Mouse (Mus musculus): ENCODE results near the gene Fgfr2. TPM values are rescaled to one million over a fixed set of nuclear protein-coding genes. Genes with fewer than 3 reads are reported as not detected.

Gene Fgfr2
- polyA plus RNA-seq, 1 experiment from 2014 or later = 11.2 TPM

DNA sequence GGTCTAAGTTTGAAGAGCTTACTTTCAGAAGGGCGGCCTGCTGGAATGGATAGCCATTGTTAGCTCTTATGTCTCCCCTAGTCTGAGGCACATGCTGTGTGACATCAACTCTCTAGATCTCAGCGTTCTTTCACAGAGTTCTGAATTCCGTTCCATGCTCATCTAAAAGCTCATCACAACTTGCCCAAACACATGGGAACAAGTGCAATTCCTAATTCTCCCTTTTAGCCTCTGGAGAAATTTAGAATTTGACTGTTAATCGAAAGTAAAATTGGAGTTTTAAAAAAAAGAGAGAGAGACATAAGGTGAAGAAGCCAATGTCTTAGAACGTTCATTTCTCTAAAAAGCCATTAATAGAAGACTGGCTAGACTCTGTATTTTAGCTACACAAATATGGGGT lies 1793.7 kb downstream of the Fgfr2 start, which contains the start of gene Fam24b:
TSS of gene Fam24b (minus strand) at position 101 of the 400 bp plus-strand sequence.
- Histone ChIP-seq H3K27ac (ENCODE audit: low read depth) (no peak within 1 kb of the TSS), H3K9me3 (ENCODE audit: low read length) (no peaks in the 10 kb centered on the region), H3K4me1 (ENCODE audit: insufficient read depth) (no peaks in the 10 kb centered on the region), H3K27me3 (ENCODE audit: insufficient read depth, low read length) (no peaks in the 10 kb centered on the region), H3K9ac (replicated peaks) (no peak within 1 kb of the TSS), H3K4me2 (ENCODE audit: low read depth, low read length) (no peak within 1 kb of the TSS), H3K4me3 (ENCODE audit: low read depth, low read length) (no peak within 1 kb of the TSS), H3K36me3 (replicated peaks; ENCODE audit: insufficient read depth, low read length) (no peaks in the 10 kb centered on the region)
- DNase-seq (no peak), ATAC-seq (no peak)
- TF ChIP-seq CTCF (IDR thresholded peaks at IDR 0.05; ENCODE audit: low read depth) (no peak), EP300 (IDR thresholded peaks at IDR 0.05; ENCODE audit: low read depth) (no peak)
- 74% methylated on average over 5 of the region's 5 CpGs for whole genome bisulfite sequencing (ENCODE audit: insufficient replicate concordance)

GRCm38 (mm10) chr7:131327054-131327453 lies 1796.1 kb downstream of the Fgfr2 start:
- ATAC-seq (no peak), DNase-seq (no peak)
- Histone ChIP-seq H3K36me3 (replicated peaks; ENCODE audit: insufficient read depth, low read length) (no peaks in the 10 kb centered on the region), H3K4me1 (ENCODE audit: insufficient read depth) (no peaks in the 10 kb centered on the region), H3K9ac (replicated peaks) (no peak overlapping the region), H3K4me3 (ENCODE audit: low read depth, low read length) (no peak overlapping the region), H3K9me3 (ENCODE audit: low read length) (no peaks in the 10 kb centered on the region), H3K27ac (ENCODE audit: low read depth) (no peak overlapping the region), H3K4me2 (ENCODE audit: low read depth, low read length) (no peak overlapping the region), H3K27me3 (ENCODE audit: insufficient read depth, low read length) (no peaks in the 10 kb centered on the region)
- 82% methylated on average over 5 of the region's 5 CpGs for WGBS (ENCODE audit: insufficient replicate concordance)
- TF ChIP-seq CTCF (IDR thresholded peaks at IDR 0.05; ENCODE audit: low read depth) (0 out of 2 replicates have a peak, but pooled peaks have one; percentile 14), EP300 (IDR thresholded peaks at IDR 0.05; ENCODE audit: low read depth) (no peak)

GRCm38 (mm10) chr7:131322192-131322591 lies 1801.0 kb downstream of the Fgfr2 start, which contains the start of gene Cuzd1:
Gene Cuzd1, minus strand, starts transcription at chr7:131322292.
- Histone ChIP-seq H3K27ac (ENCODE audit: low read depth) (no peak within 1 kb of the TSS), H3K27me3 (ENCODE audit: insufficient read depth, low read length) (no peaks in the 10 kb centered on the region), H3K4me2 (ENCODE audit: low read depth, low read length) (no peak within 1 kb of the TSS), H3K4me1 (ENCODE audit: insufficient read depth) (no peaks in the 10 kb centered on the region), H3K36me3 (replicated peaks; ENCODE audit: insufficient read depth, low read length) (no peaks in the 10 kb centered on the region), H3K9me3 (ENCODE audit: low read length) (no peaks in the 10 kb centered on the region), H3K4me3 (ENCODE audit: low read depth, low read length) (no peak within 1 kb of the TSS), H3K9ac (replicated peaks) (no peak within 1 kb of the TSS)
- no peak for DNase-seq
- TF ChIP-seq EP300 (IDR thresholded peaks at IDR 0.05; ENCODE audit: low read depth) = no peak
- TF ChIP-seq CTCF (IDR thresholded peaks at IDR 0.05; ENCODE audit: low read depth) = no peak
- no peak for ATAC-seq
- WGBS (ENCODE audit: insufficient replicate concordance) = 65% methylated on average over 2 of the region's 2 CpGs

DNA sequence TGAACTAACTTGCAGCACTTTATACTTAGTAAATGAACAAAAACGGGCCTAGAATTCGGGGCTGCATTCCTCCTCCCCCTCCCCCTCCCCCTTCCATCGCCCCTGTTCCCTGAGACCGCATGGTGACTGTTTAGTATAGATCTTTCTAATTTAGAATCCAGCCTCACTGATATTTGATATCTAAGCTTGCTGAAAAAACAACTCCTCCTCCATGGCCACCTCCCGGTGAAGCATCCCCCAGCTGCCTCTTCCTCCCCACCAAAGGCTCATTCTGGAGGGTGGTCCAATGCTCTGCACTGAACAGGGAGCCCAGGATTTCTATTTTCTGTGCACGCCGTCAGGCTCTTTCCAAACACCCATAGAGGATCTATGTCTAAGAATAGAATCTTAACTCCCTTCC lies 1804.8 kb downstream of the Fgfr2 start:
- H3K36me3 ChIP-seq (replicated peaks; ENCODE audit: insufficient read depth, low read length) = no peaks in the 10 kb centered on the region
- no peaks in the 10 kb centered on the region for H3K27me3 ChIP-seq (ENCODE audit: insufficient read depth, low read length)
- H3K4me3 ChIP-seq (ENCODE audit: low read depth, low read length) = no peak overlapping the region
- WGBS (ENCODE audit: insufficient replicate concordance) = 78% methylated on average over 5 of the region's 7 CpGs
- H3K27ac ChIP-seq (ENCODE audit: low read depth) = no peak overlapping the region
- H3K9ac ChIP-seq (replicated peaks) = no peak overlapping the region
- no peak for DNase-seq
- no peaks in the 10 kb centered on the region for H3K9me3 ChIP-seq (ENCODE audit: low read length)
- no peak for ATAC-seq
- no peak for TF ChIP-seq CTCF (IDR thresholded peaks at IDR 0.05; ENCODE audit: low read depth)
- TF ChIP-seq EP300 (IDR thresholded peaks at IDR 0.05; ENCODE audit: low read depth) = no peak
- no peaks in the 10 kb centered on the region for H3K4me1 ChIP-seq (ENCODE audit: insufficient read depth)
- no peak overlapping the region for H3K4me2 ChIP-seq (ENCODE audit: low read depth, low read length)

DNA sequence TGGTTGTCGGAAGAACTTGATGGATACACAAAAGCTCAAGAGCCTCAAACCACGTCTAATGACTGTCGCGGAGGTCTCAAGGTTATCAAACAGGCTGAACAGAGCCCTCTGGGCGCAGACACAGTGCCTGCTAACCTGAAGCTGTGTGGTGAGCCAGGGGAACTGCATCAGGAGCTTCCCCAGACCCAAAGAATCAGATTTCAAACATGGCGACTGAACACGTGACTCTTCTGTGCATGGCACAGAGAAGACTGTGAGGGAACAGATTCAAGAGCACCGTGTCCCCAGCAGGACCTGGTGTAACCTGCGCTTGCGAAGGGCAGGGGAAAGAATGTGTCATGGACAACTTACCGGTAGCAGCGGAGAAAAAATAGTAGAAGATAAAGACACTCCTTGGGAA lies 1805.6 kb downstream of the Fgfr2 start:
- TF ChIP-seq EP300 (IDR thresholded peaks at IDR 0.05; ENCODE audit: low read depth) (no peak), CTCF (IDR thresholded peaks at IDR 0.05; ENCODE audit: low read depth) (no peak)
- Histone ChIP-seq H3K27ac (ENCODE audit: low read depth) (no peak overlapping the region), H3K4me3 (ENCODE audit: low read depth, low read length) (no peak overlapping the region), H3K9ac (replicated peaks) (no peak overlapping the region), H3K9me3 (ENCODE audit: low read length) (no peaks in the 10 kb centered on the region), H3K27me3 (ENCODE audit: insufficient read depth, low read length) (no peaks in the 10 kb centered on the region), H3K4me1 (ENCODE audit: insufficient read depth) (no peaks in the 10 kb centered on the region), H3K36me3 (replicated peaks; ENCODE audit: insufficient read depth, low read length) (no peaks in the 10 kb centered on the region), H3K4me2 (ENCODE audit: low read depth, low read length) (no peak overlapping the region)
- ATAC-seq = no peak
- WGBS (ENCODE audit: insufficient replicate concordance) = 60% methylated on average over 12 of the region's 12 CpGs
- no peak for DNase-seq

DNA sequence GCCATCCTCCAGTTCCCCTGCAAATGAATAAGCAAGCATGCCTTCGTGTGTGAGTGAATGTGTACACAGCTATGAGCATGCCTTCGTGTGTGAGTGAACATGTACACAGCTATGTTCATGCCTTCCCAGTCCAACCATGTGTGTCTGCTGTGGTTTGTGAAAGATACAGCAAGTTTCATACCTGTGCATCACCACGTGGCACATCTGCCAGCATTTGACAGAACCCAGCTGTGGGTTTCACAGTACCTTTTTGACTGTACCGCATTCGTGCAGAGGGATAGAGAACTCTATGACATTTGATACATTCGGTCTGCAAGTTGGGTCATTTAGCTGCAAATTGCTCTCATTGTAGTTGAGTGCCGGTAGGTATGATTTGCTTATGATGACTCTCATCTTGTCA lies 1808.7 kb downstream of the Fgfr2 start:
- no peaks in the 10 kb centered on the region for H3K36me3 ChIP-seq (replicated peaks; ENCODE audit: insufficient read depth, low read length)
- no peak overlapping the region for H3K4me3 ChIP-seq (ENCODE audit: low read depth, low read length)
- no peaks in the 10 kb centered on the region for H3K9me3 ChIP-seq (ENCODE audit: low read length)
- H3K4me1 ChIP-seq (ENCODE audit: insufficient read depth) = no peaks in the 10 kb centered on the region
- 74% methylated on average over 7 of the region's 7 CpGs for WGBS (ENCODE audit: insufficient replicate concordance)
- ATAC-seq (no peak), DNase-seq (no peak)
- no peak overlapping the region for H3K4me2 ChIP-seq (ENCODE audit: low read depth, low read length)
- TF ChIP-seq CTCF (IDR thresholded peaks at IDR 0.05; ENCODE audit: low read depth) (no peak), EP300 (IDR thresholded peaks at IDR 0.05; ENCODE audit: low read depth) (no peak)
- no peaks in the 10 kb centered on the region for H3K27me3 ChIP-seq (ENCODE audit: insufficient read depth, low read length)
- H3K27ac ChIP-seq (ENCODE audit: low read depth) = no peak overlapping the region
- no peak overlapping the region for H3K9ac ChIP-seq (replicated peaks)

- no peak for TF ChIP-seq CTCF (IDR thresholded peaks at IDR 0.05; ENCODE audit: low read depth)
- no peak for TF ChIP-seq EP300 (IDR thresholded peaks at IDR 0.05; ENCODE audit: low read depth)
- Histone ChIP-seq H3K9ac (replicated peaks) (no peak overlapping the region), H3K9me3 (ENCODE audit: low read length) (no peaks in the 10 kb centered on the region), H3K36me3 (replicated peaks; ENCODE audit: insufficient read depth, low read length) (no peaks in the 10 kb centered on the region), H3K4me2 (ENCODE audit: low read depth, low read length) (no peak overlapping the region), H3K4me1 (ENCODE audit: insufficient read depth) (no peaks in the 10 kb centered on the region), H3K4me3 (ENCODE audit: low read depth, low read length) (no peak overlapping the region), H3K27me3 (ENCODE audit: insufficient read depth, low read length) (no peaks in the 10 kb centered on the region), H3K27ac (ENCODE audit: low read depth) (no peak overlapping the region)
- DNase-seq (no peak), ATAC-seq (no peak)
- 70% methylated on average over 5 of the region's 5 CpGs for WGBS (ENCODE audit: insufficient replicate concordance)
Measured at GRCm38 (mm10) chr7:131306733-131307132, 1816.4 kb downstream of the Fgfr2 start.

Measured in liver, postnatal 0 days (tissue).